Mouse (Mus musculus): ENCODE data around the gene Gpc6.

GRCm38 (mm10) chr14:117651271-117651670 lies 726.2 kb downstream of the Gpc6 start:
- TF ChIP-seq GATA1 (IDR thresholded peaks at IDR 0.05; ENCODE audit: low read depth, low read length), result no peak
- TF ChIP-seq NELFE (IDR thresholded peaks at IDR 0.05; ENCODE audit: low read depth, low read length), result no peak
